Mouse (Mus musculus) right cerebral cortex, adult 18-20 months (tissue): ENCODE results near the gene Dusp3.

Experiments used
- DNase-seq: peaks from one replicate; pipeline ENCODE4 v3.0.0; 2022; ENCODE audit warnings: mixed read lengths

The Dusp3 gene

DNA sequence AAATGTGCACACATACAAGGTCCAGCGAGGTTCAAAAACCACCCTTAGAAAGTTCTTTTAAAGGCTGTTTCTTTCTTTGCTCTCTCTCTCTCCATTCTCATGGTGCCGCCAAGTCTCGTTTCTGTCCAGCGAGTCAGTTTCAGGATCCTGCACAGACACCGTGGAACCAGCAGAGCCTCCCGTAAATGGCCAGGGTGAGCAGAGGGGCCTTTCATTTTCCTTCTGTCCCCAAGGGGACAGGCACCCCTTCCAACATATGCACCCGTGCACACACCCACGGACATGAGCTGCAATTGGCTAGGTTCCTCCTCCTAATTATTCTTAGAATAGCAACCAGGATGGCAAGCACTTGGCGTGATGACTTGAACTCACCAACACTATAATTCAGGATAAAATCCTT lies 13.3 kb downstream of the Dusp3 start:
- no peak for DNase-seq

DNA sequence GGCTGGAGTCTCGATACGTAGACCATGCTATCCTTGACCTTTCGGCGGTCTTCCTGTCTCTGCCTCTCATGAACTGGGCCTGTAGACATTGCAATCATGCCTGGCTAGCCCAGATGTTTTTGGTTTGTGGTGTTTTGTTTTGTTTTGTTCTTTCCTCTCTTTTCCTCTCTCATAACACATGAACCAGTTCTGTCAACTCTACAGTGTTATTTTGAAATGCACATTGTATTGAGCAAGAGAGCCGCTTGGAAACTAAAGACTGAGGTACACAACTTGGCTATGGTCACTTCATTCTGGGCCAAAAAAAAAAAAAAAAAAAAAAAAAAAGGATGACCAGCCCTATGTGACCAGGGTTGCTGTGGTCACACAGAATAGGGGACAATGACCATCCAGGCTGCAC lies 14.2 kb downstream of the Dusp3 start:
- DNase-seq: no peak

DNA sequence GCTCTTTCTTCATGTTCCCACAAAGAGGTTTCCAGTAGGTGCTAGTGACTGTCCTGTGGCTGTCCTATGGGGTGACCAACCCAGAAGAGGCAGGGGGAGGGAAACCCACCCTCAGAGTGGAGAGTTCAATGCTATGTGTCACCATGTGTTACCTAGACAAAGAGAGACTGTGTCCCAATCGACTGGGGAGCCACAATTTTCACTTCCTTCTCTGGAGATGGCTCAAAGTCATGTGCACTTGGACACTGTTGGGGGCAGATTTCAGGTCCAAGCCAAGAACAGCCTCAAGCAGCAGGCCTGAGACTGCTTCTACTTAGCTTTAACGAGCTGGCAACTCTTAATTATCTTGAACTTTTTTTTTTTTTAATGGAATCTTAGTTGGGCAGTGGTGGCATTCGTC lies 14.7 kb downstream of the Dusp3 start:
- DNase-seq: no peak

- no peak for DNase-seq
These were observed 15.4 kb downstream of the Dusp3 start for GRCm38 (mm10) chr11:101971410-101971809.

DNA sequence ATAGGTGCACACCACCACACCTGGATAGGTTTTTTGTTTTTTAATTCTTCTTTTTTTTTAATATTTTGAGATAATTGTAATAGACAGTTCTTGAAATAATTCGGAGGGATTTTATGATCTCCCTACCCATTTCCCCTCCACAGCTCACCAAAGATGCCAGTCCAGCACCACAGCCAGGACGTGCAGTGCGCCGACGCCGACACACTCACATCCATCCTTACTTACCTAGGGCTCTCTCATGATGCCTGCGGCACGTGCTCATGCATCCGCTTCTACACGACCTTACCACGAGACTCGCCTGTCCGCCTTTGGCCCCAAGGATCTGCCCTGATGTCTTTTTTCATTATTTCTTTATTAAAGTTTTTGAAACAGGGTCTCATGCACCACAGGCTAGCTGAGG lies 17.0 kb downstream of the Dusp3 start:
- DNase-seq: no peak

GRCm38 (mm10) chr11:101968791-101969190 lies 18.0 kb downstream of the Dusp3 start:
- peak; percentile 81 for DNase-seq

DNA sequence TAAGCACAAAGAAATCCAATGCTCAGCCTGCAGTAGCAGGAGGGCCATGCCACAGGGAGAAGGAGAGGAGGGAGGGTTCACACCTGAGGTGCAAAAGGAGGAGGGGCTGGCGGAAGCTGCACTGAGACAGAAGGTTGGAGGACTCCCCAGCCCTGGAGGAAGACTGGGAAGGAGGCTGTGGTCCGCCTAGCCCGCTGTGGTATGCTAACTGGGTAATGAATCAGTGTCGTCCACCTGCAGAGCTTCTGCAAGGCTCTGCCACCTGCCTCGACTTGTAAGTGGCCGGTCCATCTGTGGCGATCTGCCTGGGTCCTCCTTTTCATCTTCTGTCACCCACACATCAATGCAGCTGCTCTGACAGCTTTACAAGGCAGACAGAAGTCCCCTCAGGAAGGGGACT lies 18.5 kb downstream of the Dusp3 start:
- DNase-seq: no peak

GRCm38 (mm10) chr11:101966965-101967614 lies 19.7 kb downstream of the Dusp3 start, which contains the start of gene Sost:
Sost (minus strand) TSS chr11:101967015.
- no peak for DNase-seq

DNA sequence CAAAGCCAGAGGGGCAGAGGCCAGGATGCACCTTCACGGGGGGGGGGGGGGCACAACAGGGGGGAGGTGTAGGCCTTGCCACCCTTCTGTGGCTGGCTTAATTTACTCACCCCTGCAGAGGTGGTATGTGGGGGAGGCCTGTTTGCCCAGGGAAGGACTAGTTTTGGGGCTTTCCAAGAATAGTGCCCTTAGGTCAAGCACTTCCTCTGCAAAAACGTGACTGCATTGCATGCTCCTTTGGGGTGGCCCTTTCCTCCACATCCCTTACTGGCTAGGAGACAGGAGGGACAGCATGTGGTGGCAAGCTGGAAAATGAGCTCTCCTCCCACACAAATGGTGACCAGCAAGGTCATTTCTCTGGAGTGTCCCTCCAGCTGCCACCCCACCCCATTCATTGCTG lies 21.3 kb downstream of the Dusp3 start:
- no peak for DNase-seq

- no peak for DNase-seq
These were observed 22.2 kb downstream of the Dusp3 start for GRCm38 (mm10) chr11:101964647-101965046.

GRCm38 (mm10) chr11:101963473-101964291 lies 23.1 kb downstream of the Dusp3 start:
- no peak for DNase-seq

- no peak for DNase-seq
These were observed 23.8 kb downstream of the Dusp3 start for GRCm38 (mm10) chr11:101963043-101963442.

DNA sequence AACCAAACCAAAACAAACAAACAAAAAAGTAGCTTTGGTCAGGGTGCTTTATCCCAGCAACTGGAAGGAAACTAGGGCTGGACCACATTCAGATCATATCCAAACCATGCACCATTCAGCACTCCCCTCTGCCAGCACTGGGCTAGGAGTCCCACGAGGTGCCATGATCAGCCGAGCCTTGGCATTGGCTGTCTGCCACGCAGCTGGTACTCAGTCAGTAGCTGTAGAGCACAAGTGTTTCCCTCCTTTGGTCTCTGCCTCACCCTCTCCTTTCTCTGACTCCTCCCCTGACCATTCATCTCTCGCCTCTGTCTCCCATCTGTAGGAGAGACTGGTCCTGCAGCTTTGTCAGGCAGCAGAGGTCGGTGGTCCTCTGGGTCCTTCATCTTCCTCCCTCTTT lies 29.3 kb downstream of the Dusp3 start:
- no peak for DNase-seq

GRCm38 (mm10) chr11:101953441-101953840 lies 33.4 kb downstream of the Dusp3 start:
- no peak for DNase-seq

GRCm38 (mm10) chr11:101952541-101953341 lies 34.1 kb downstream of the Dusp3 start:
- DNase-seq: no peak

- no peak for DNase-seq
These were observed 36.8 kb downstream of the Dusp3 start for GRCm38 (mm10) chr11:101950021-101950420.

GRCm38 (mm10) chr11:101946525-101946924 lies 40.3 kb downstream of the Dusp3 start:
- no peak for DNase-seq

DNA sequence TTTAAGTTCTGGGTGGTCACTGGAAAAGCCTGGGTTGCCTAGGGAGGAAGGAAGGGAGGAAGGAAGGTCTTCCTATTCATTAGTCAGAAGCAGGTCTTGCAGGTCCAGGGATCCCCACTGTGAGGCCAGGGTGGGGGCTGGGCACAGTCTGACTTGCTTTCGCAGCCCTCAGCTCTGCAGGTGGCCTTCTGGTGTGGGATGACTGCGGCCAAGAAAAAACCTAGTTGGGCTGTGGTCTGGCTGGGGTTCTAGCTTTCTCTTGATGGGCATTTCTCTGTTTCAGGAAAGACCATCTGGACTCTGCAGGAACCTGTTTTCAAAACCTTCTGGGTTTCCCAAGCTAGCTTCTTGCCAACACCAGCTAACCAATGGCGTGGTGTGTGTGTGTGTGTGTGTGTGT lies 43.8 kb downstream of the Dusp3 start:
- DNase-seq: no peak

- no peak for DNase-seq
These were observed 49.7 kb downstream of the Dusp3 start for GRCm38 (mm10) chr11:101937108-101937507.

DNA sequence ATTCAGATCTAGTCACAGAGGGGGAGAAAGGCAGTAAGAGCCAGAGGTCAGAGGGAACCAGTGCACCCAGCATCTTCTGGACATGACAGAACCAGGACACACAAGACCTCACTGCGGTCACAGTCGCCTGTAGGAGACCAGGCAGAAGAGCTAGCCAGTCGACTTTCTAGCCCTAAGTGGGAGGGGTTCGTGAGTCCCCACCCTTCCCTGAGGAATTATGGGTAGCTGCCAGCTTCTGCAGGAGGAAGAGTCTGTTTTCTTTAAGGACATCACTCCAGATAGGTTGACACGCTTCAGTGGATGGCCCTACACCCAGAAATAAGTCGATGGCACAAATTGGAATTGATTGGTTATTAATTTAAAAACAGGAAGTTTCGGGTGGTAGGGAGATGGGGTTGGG lies 50.4 kb downstream of the Dusp3 start:
- no peak for DNase-seq

DNA sequence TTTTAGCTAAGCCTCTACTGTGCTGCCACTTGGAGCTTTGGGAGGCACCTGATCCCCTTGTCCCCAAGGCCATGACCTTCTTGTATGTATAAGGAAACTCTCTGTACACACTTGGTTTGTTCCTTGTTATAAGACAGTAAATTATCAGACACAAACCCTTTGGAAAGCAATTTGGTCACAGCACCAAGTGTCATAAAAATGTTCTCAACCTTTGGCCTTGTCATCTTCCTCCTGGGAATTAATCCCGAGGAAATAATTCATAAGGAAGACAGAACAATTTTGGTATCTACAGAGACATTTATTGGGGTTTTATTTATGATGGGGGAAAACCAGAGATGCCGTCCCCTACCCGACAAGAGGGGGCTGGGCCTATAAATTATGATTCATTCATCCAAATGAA lies 51.1 kb downstream of the Dusp3 start:
- no peak for DNase-seq

DNA sequence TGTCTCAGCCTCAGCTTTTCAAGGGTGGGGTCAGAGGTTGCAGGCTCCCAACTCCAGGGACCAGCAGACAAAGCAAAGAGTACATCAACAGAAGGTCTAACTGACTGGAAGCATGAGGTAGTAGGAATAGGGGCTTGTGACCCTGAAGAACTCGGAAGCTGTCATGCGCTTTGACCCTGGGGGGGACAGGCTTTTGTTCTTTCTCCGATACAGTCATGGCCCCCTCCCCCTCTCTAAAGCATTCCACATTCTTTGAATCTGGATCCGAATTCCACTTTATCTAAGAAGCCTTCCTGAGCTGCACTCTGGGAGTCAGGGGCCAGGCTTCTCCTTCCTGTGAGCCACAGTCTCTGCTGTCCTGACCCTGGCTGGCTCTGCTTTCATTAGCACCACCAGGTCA lies 54.8 kb downstream of the Dusp3 start:
- DNase-seq: no peak

GRCm38 (mm10) chr11:101928030-101928762 lies 58.6 kb downstream of the Dusp3 start:
- DNase-seq: no peak
